Mouse (Mus musculus) thymus, adult 2 months (tissue): ENCODE results near the gene Cpxm2.

Experiments
- CTCF ChIP-seq: fragments of 200-500 bp; IDR thresholded peaks from 2 replicates; pipeline ENCODE4 v1.5.1; 2012; ENCODE audit warnings: mild to moderate bottlenecking, control low read depth, low read length, moderate library complexity, borderline replicate concordance; ENCODE audit not compliant: control insufficient read depth, poor library complexity, insufficient read depth; ENCODE audit errors: extremely low read depth
- POLR2A ChIP-seq: fragments of 200-500 bp; IDR thresholded peaks from 2 replicates; pipeline ENCODE4 v1.6.1; 2012; ENCODE audit warnings: mild to moderate bottlenecking, low read length, control low read depth, moderate library complexity; ENCODE audit not compliant: control insufficient read depth, poor library complexity, insufficient read depth; ENCODE audit errors: extremely low read depth

DNA sequence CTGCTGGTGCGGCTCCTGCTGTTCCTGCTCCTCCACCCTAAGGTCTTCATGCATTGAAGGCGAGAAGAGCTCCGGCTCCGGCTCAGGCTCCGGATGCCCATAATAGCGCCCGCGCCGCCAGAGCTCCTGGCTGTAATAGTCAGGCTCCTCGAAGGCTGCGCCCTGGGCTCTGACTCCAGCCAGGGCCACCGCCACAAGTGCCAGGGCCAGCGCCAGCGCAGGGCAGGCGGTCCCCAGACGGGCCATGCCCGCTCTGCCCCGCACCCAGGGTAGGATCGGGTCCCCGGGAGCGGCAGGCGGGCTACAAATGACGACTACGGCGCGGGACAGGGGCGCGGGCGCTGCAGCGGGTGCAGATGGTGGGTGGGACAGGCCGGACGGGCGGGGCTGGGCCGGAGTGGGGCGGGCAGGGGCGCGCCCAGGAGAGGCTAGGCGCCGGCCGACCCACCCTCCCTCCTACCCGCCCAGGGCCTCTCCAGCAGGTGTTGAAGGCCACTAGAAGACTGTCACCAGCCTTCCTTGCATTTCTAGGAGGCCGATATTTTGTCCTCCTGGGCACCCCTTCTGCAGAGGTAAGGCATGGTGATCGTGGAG is at the start of gene Cpxm2:
- TF ChIP-seq CTCF (no peak), POLR2A (no peak)
